Mouse (Mus musculus): Measurements from ENCODE around the gene Vpreb3. TPM values are rescaled to one million over a fixed set of nuclear protein-coding genes. Genes with fewer than 3 reads are reported as not detected.

Gene Vpreb3
- polyA plus RNA-seq, 1 experiment from 2014 or later, result not detected

DNA sequence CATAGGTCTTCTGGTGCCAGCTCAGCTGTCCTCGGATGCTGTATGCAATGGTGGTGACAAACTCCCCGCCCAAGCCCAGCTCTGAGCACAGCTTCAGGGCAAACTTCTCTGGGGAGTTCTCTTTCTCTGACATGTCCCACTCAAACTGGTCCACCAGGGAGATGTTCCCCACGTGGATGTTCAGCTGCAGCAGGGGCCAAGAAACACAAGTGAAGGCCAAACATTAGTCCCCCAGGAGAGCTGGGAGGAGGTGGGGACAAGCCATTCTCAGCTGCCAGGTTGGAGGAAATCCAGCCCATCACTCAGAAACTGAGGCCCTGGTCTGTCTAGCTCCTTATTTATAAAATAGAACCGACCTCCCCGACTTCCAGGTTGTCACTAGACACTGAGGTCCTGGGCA is 38.5 kb upstream of the Vpreb3 start:
- ATAC-seq (ENCODE audit: low FRiP score, low TSS enrichment), result no peak

DNA sequence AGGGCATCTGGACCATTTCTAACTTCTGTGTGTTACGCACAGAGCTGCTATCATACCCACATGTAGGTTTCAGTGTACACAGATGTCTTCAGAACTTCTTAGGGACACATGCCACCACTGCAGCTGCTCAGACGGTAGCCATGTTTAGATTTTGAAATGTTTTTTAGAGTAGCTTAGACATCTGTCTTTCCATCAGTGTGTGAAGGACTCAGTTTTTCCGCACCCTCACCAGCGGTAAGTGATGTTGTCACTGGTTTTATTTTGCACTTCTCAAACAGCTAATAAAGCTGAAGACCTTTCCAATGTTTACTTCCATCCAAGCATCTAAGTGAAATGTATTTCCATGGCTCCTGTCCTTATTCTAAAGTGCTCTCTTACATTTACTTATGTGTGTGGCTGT is 36.0 kb upstream of the Vpreb3 start:
- H3K36me3 ChIP-seq (ENCODE audit: control insufficient read depth, insufficient read depth, low read length), result peaks cover 93% of the 10 kb centered on the region
- H3K4me1 ChIP-seq (ENCODE audit: control insufficient read depth, insufficient read depth, low read length), result no peaks in the 10 kb centered on the region
- H3K9ac ChIP-seq (replicated peaks; ENCODE audit: low read length), result no peak overlapping the region
- H3K27me3 ChIP-seq (ENCODE audit: control insufficient read depth, insufficient read depth, low read length), result no peaks in the 10 kb centered on the region
- H3K9me3 ChIP-seq (ENCODE audit: control insufficient read depth, low read length), result no peaks in the 10 kb centered on the region
- no peak overlapping the region for H3K4me3 ChIP-seq (replicated peaks; ENCODE audit: low read depth, low read length)
- H3K4me2 ChIP-seq (ENCODE audit: low read length), result no peak overlapping the region
- WGBS, result 95% methylated on average over 4 of the region's 4 CpGs
- ATAC-seq (ENCODE audit: low FRiP score, low TSS enrichment) (no peak), DNase-seq (no peak)
- H3K27ac ChIP-seq (replicated peaks; ENCODE audit: low read depth, low read length), result no peak overlapping the region

More for the DNA sequence above, 38.5 kb upstream of the Vpreb3 start:
- no peak overlapping the region for H3K4me3 ChIP-seq (replicated peaks; ENCODE audit: low read depth, low read length)
- no peaks in the 10 kb centered on the region for H3K4me1 ChIP-seq (ENCODE audit: control insufficient read depth, insufficient read depth, low read length)
- DNase-seq, result no peak
- H3K27ac ChIP-seq (replicated peaks; ENCODE audit: low read depth, low read length), result no peak overlapping the region
- no peaks in the 10 kb centered on the region for H3K27me3 ChIP-seq (ENCODE audit: control insufficient read depth, insufficient read depth, low read length)
- H3K9ac ChIP-seq (replicated peaks; ENCODE audit: low read length), result no peak overlapping the region
- peaks cover 89% of the 10 kb centered on the region for H3K36me3 ChIP-seq (ENCODE audit: control insufficient read depth, insufficient read depth, low read length)
- H3K9me3 ChIP-seq (ENCODE audit: control insufficient read depth, low read length), result no peaks in the 10 kb centered on the region
- 92% methylated on average over 5 of the region's 5 CpGs for WGBS
- H3K4me2 ChIP-seq (ENCODE audit: low read length), result no peak overlapping the region

DNA sequence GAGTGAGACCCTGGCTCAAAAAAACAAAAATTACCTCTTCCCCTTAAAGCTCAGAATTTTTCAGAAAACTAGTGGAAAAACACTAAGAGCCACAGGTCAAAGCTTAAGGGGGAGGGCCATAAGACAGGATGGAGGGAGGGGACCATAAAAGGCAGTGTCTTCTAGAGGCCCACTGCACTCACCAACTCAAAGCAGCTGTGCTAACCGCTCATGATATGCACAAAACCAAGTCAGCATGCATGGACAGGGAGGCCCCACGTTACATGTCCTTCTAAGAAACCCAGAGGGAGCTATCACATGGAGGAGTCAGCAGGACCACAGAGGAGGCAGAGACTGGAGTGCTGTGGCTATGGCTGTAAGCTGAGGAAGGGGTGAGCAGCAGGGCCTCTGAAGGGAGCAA is 32.2 kb upstream of the Vpreb3 start:
- no peaks in the 10 kb centered on the region for H3K9me3 ChIP-seq (ENCODE audit: control insufficient read depth, low read length)
- no peaks in the 10 kb centered on the region for H3K4me1 ChIP-seq (ENCODE audit: control insufficient read depth, insufficient read depth, low read length)
- DNase-seq (no peak), ATAC-seq (ENCODE audit: low FRiP score, low TSS enrichment) (no peak)
- no peak overlapping the region for H3K4me3 ChIP-seq (replicated peaks; ENCODE audit: low read depth, low read length)
- 82% methylated on average over 2 of the region's 2 CpGs for WGBS
- H3K27me3 ChIP-seq (ENCODE audit: control insufficient read depth, insufficient read depth, low read length), result no peaks in the 10 kb centered on the region
- no peak overlapping the region for H3K4me2 ChIP-seq (ENCODE audit: low read length)
- no peak overlapping the region for H3K27ac ChIP-seq (replicated peaks; ENCODE audit: low read depth, low read length)
- peaks cover 85% of the 10 kb centered on the region for H3K36me3 ChIP-seq (ENCODE audit: control insufficient read depth, insufficient read depth, low read length)
- H3K9ac ChIP-seq (replicated peaks; ENCODE audit: low read length), result no peak overlapping the region

DNA sequence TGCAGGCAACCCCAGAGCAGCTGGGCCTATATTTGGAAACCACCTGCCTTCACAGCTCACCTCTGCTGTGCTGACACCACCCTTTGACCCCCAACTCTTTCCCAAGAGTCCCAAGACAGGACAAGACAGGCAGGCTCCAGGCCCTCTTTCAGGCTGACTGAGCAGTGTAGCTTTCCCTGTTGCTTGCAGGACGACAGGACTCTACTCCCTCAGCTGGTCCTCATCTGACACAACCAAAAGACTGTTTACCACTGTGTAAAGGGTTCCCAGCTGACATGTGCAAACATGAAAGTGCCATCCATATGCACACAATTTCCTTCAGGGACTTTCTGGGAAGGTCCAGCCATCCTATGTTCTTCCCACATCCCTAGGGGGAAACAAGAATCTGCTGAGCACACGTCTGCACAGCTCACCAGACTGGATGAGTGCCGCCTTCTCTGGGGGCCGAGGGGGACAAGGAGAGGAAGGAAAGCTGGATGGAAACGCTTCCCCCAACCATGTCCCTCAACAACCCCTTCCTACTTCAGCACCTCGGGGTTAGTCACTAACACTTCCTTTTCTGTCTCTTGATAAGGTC is 29.8 kb upstream of the Vpreb3 start:
- DNase-seq (no peak), ATAC-seq (ENCODE audit: low FRiP score, low TSS enrichment) (no peak)
- Histone ChIP-seq H3K9ac (replicated peaks; ENCODE audit: low read length) (no peak overlapping the region), H3K4me3 (replicated peaks; ENCODE audit: low read depth, low read length) (no peak overlapping the region), H3K4me2 (ENCODE audit: low read length) (no peak overlapping the region), H3K27ac (replicated peaks; ENCODE audit: low read depth, low read length) (no peak overlapping the region), H3K9me3 (ENCODE audit: control insufficient read depth, low read length) (no peaks in the 10 kb centered on the region), H3K4me1 (ENCODE audit: control insufficient read depth, insufficient read depth, low read length) (peaks cover under 1% of the 10 kb centered on the region; the same call in 1 of the 2 replicates), H3K36me3 (ENCODE audit: control insufficient read depth, insufficient read depth, low read length) (peaks cover 74% of the 10 kb centered on the region), H3K27me3 (ENCODE audit: control insufficient read depth, insufficient read depth, low read length) (no peaks in the 10 kb centered on the region)
- WGBS, result 77% methylated on average over 6 of the region's 6 CpGs

DNA sequence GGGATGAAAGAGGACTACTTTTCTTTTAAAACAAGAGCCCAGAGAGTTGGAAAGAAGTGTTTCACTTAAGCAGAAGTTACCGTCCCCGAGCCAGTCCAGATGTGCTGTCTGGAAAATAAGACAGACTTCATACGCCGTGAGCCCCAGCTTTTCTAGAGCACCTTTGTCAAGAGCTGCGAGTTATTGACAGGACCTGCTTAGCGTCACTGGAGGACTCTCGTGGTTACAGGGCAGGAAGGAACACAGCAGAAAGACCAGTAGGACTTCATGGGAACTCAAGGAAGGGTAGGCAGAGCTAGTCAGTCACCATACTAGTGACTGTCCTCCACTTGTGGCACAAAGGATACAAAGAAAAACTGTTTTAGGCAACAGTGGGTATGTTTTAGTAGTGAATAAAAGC is 27.3 kb upstream of the Vpreb3 start:
- 93% methylated on average over 7 of the region's 7 CpGs for WGBS

DNA sequence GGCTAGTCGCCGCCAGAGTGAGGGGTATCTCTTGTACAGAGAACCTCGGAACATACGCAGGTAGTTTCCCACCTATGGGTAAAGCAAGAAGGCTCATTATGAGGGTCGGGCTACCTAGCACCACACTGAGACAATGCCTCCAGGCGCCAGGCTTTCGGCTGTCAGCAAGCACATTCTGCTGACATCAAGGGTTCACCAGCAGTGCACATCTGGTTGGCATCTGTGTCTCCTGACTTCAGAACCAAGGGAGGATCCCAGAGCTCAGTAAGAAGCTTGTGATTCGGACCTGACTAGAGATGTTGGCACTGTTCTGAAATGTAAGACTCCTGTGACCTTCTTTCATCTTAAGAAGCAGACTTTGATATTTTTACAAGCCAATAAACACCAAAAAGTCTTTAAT is 26.0 kb upstream of the Vpreb3 start:
- whole genome bisulfite sequencing, result 87% methylated on average over 8 of the region's 8 CpGs
- no peaks in the 10 kb centered on the region for H3K27me3 ChIP-seq (ENCODE audit: control insufficient read depth, insufficient read depth, low read length)
- no peak overlapping the region for H3K4me3 ChIP-seq (replicated peaks; ENCODE audit: low read depth, low read length)
- H3K27ac ChIP-seq (replicated peaks; ENCODE audit: low read depth, low read length), result no peak overlapping the region
- H3K36me3 ChIP-seq (ENCODE audit: control insufficient read depth, insufficient read depth, low read length), result peaks cover 52% of the 10 kb centered on the region
- H3K4me1 ChIP-seq (ENCODE audit: control insufficient read depth, insufficient read depth, low read length), result peaks cover 24% of the 10 kb centered on the region
- no peak overlapping the region for H3K4me2 ChIP-seq (ENCODE audit: low read length)
- DNase-seq, result no peak
- H3K9ac ChIP-seq (replicated peaks; ENCODE audit: low read length), result no peak overlapping the region
- ATAC-seq (ENCODE audit: low FRiP score, low TSS enrichment), result no peak
- H3K9me3 ChIP-seq (ENCODE audit: control insufficient read depth, low read length), result no peaks in the 10 kb centered on the region

More for the DNA sequence above, 27.3 kb upstream of the Vpreb3 start:
- ATAC-seq (ENCODE audit: low FRiP score, low TSS enrichment) (no peak), DNase-seq (no peak)
- Histone ChIP-seq H3K36me3 (ENCODE audit: control insufficient read depth, insufficient read depth, low read length) (peaks cover 64% of the 10 kb centered on the region), H3K4me3 (replicated peaks; ENCODE audit: low read depth, low read length) (no peak overlapping the region), H3K4me2 (ENCODE audit: low read length) (no peak overlapping the region), H3K4me1 (ENCODE audit: control insufficient read depth, insufficient read depth, low read length) (peaks cover 24% of the 10 kb centered on the region), H3K9ac (replicated peaks; ENCODE audit: low read length) (no peak overlapping the region), H3K9me3 (ENCODE audit: control insufficient read depth, low read length) (no peaks in the 10 kb centered on the region), H3K27me3 (ENCODE audit: control insufficient read depth, insufficient read depth, low read length) (no peaks in the 10 kb centered on the region), H3K27ac (replicated peaks; ENCODE audit: low read depth, low read length) (no peak overlapping the region)

DNA sequence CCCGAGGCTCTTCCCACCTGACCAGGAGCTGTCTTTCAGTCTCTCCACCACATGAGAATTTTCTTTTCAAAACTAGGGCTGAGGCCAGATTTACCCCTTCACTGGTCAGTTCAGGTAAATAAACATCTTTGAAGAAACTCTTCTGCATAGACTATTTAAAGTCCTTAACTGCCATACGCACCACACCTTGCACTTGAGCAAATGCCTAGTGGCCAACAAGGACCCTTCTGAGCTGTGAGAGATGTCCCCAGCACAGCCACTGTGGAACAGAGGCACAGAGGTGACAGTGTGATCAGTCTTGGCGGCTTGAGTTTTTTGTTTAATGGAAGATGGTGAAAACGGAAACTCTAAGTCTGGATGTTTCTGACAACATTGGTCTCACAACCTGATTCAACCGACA is 23.8 kb upstream of the Vpreb3 start:
- Histone ChIP-seq H3K4me1 (ENCODE audit: control insufficient read depth, insufficient read depth, low read length) (peaks cover 35% of the 10 kb centered on the region), H3K9ac (replicated peaks; ENCODE audit: low read length) (no peak overlapping the region), H3K9me3 (ENCODE audit: control insufficient read depth, low read length) (no peaks in the 10 kb centered on the region), H3K4me2 (ENCODE audit: low read length) (peak overlapping the region; percentile 28; the same call in 1 of the 2 replicates), H3K27me3 (ENCODE audit: control insufficient read depth, insufficient read depth, low read length) (no peaks in the 10 kb centered on the region), H3K27ac (replicated peaks; ENCODE audit: low read depth, low read length) (no peak overlapping the region), H3K36me3 (ENCODE audit: control insufficient read depth, insufficient read depth, low read length) (peaks cover 38% of the 10 kb centered on the region), H3K4me3 (replicated peaks; ENCODE audit: low read depth, low read length) (no peak overlapping the region)
- ATAC-seq (ENCODE audit: low FRiP score, low TSS enrichment) (no peak), DNase-seq (no peak)
- 90% methylated on average over 5 of the region's 5 CpGs for WGBS

DNA sequence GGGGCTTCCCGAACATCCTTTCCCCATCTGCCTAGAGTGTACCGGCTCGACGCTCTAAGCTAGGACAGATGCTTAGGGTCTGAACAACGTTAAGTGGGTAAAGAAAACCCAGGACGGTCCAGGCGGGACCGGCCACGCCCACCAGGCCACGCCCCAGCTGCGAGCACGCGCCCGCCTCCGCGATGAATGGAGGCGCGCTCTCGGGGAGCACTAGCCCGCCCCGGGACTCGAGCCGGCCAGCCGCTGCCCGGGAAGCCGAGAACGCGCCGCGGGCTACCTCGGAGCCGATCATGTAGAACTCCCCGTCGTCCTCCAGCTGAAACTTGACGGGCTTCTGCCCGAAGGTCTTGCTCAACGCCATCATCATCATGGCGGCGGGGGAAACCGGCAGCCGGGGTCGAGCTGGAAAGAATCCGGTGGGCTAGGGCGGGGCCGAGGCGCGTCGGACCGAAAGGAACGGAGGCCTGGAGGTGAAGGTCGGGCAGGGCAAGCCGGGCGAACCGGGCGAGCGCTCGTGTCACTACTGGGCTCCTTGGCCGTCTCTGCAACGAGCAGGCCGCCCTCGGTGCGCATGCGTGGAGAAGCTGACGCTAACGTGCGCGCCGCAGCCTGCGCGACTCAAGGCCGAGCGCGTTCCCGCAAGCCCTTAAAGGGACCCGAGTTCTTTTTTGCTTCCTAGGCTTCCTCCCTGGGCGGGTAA is 21.7 kb upstream of the Vpreb3 start, which contains the start of gene Smarcb1:
TSS of gene Smarcb1 (minus strand) at position 592 of the 700 bp plus-strand sequence.
- Histone ChIP-seq H3K27ac (replicated peaks; ENCODE audit: low read depth, low read length) (peak within 1 kb of the TSS; percentile 98), H3K9ac (replicated peaks; ENCODE audit: low read length) (peak within 1 kb of the TSS; percentile 98), H3K4me2 (ENCODE audit: low read length) (peak within 1 kb of the TSS; percentile 81), H3K27me3 (ENCODE audit: control insufficient read depth, insufficient read depth, low read length) (no peaks in the 10 kb centered on the region), H3K4me3 (replicated peaks; ENCODE audit: low read depth, low read length) (peak within 1 kb of the TSS; percentile 91), H3K9me3 (ENCODE audit: control insufficient read depth, low read length) (no peaks in the 10 kb centered on the region), H3K4me1 (ENCODE audit: control insufficient read depth, insufficient read depth, low read length) (peaks cover 35% of the 10 kb centered on the region), H3K36me3 (ENCODE audit: control insufficient read depth, insufficient read depth, low read length) (peaks cover 22% of the 10 kb centered on the region)
- DNase-seq (peak; percentile 100), ATAC-seq (ENCODE audit: low FRiP score, low TSS enrichment) (peak; percentile 91)
- under 1% methylated on average over 76 of the region's 76 CpGs for WGBS
